Mouse (Mus musculus): ENCODE measurements around the gene Foxj1.

DNA sequence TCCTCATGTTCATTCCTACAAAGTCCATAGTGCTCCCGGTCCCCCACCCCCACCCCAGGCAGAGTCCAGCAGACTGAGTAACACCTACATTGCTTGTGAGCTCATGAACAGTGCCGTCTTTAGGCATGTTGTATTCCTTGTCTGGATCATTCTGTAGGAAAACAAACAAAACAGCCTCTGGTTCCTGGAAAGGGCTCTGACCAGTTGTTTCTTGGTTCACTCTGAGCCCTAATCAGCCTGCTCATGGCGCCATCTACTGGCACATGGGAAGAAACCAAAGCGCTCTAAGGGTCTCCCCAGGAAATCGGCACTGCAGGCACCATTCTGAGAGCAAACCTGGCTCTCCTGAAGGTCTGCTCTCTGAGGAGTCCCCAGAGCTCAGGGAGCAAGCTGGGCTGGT is 40.9 kb downstream of the Foxj1 start:
- no peak for TF ChIP-seq MYOG (IDR thresholded peaks at IDR 0.05; ENCODE audit: control insufficient read depth, extremely low read depth, insufficient read length)
- peak; percentile 42 for TF ChIP-seq CTCF (IDR thresholded peaks at IDR 0.05; ENCODE audit: control insufficient read depth, insufficient read depth, insufficient read length)
- no peak for TF ChIP-seq USF1 (IDR thresholded peaks at IDR 0.05; ENCODE audit: low read depth)
- TF ChIP-seq FOSL1 (IDR thresholded peaks at IDR 0.05; ENCODE audit: insufficient read depth, low read length, poor library complexity, severe bottlenecking), result no peak
- TF ChIP-seq MAX (IDR thresholded peaks at IDR 0.05), result no peak

Measured in C2C12 (cell line).